Mouse (Mus musculus) ES-Bruce4 (cell line): Measurements from ENCODE around the gene Laptm4a. TPM values are rescaled to one million over a fixed set of nuclear protein-coding genes. Genes with fewer than 3 reads are reported as not detected.

Experiments
- H3K27ac ChIP-seq: 2 replicates; pipeline ENCODE4 v1.5.1; 2012; ENCODE audit warnings: low read length, inconsistent platforms; ENCODE audit not compliant: insufficient read depth
- H3K27me3 ChIP-seq: 2 replicates; pipeline ENCODE4 v1.6.1; 2012; ENCODE audit warnings: mild to moderate bottlenecking, low read length, inconsistent platforms; ENCODE audit not compliant: control insufficient read depth, poor library complexity, insufficient read depth, severe bottlenecking
- H3K36me3 ChIP-seq: 2 replicates; pipeline ENCODE4 v1.6.1; 2012; ENCODE audit warnings: inconsistent platforms, mild to moderate bottlenecking, low read length, moderate library complexity; ENCODE audit not compliant: control insufficient read depth, poor library complexity, insufficient read depth, severe bottlenecking
- H3K4me1 ChIP-seq: one replicate; pipeline ENCODE4 v1.8.1; 2011; ENCODE audit warnings: low read length; ENCODE audit not compliant: control insufficient read depth, insufficient read depth
- H3K4me3 ChIP-seq: 2 replicates; pipeline ENCODE4 v1.5.1; 2011; ENCODE audit warnings: low read depth, mild to moderate bottlenecking, low read length
- H3K9ac ChIP-seq: 2 replicates; pipeline ENCODE4 v1.6.1; 2012; ENCODE audit warnings: low read depth, mild to moderate bottlenecking, inconsistent platforms; ENCODE audit not compliant: poor library complexity, severe bottlenecking
- H3K9me3 ChIP-seq: replicated peaks from 2 replicates; pipeline ENCODE4 v1.6.1; 2012; ENCODE audit warnings: mild to moderate bottlenecking, low read length, inconsistent platforms; ENCODE audit not compliant: control insufficient read depth, poor library complexity, insufficient read depth, severe bottlenecking
- CTCF ChIP-seq: IDR thresholded peaks from one replicate; pipeline ENCODE4 v1.8.1; 2011; ENCODE audit warnings: low read depth, low read length
- EP300 ChIP-seq: IDR thresholded peaks from 2 replicates; pipeline ENCODE4 v1.6.1; 2011; ENCODE audit warnings: low read depth, low read length; ENCODE audit not compliant: insufficient read depth
- POLR2A ChIP-seq: IDR thresholded peaks from one replicate; pipeline ENCODE4 v1.8.1; 2011; ENCODE audit warnings: low read length; ENCODE audit not compliant: insufficient read depth
- polyA plus RNA-seq: library from polyadenylated mRNA; stranded (reverse); fragments of >200 nt; gene quantifications from 2 replicates; pipeline ENCODE4 v1.2.4, GENCODE M21; 2011; ENCODE audit warnings: low read depth; ENCODE audit not compliant: missing spikeins, insufficient read depth, insufficient read length

Laptm4a gene
- polyA plus RNA-seq, 1 experiment: 371 TPM

DNA sequence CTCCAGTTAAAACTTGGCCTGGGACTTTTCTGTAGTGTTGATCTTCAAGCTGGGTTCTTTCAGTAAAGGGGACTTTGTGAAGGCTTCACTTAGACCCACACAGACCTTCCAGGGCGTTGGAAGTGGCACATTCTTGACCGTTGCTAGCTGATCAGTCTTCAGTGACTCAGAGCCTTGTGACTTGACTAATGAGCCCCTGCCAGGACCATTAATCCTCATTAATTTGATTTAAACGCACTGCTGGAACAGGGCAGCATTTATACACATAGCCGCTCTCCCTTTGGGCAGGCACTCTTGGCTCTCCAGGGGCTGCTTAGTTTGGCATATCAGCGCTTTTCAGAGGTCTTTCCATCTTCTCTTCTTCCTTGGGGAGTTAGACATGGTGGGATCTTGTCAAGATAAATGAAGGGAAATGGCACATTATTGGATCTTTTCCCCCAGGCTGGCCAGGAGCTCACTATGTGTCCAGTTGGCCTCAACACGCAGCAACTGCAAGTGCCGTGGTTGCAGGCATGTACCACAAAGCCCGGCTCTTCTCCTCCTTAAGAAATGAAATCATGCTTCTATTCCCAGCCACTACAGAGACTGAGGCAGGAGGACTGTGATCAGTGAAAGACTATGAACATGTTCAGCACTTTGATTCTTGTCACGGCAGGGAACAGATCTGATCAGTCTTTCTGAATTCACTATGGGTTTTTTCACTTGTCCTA is 40.3 kb downstream of the Laptm4a start:
- no peak overlapping the region for H3K27ac ChIP-seq
- TF ChIP-seq EP300: no peak
- no peak overlapping the region for H3K9ac ChIP-seq
- H3K27me3 ChIP-seq: no peaks in the 10 kb centered on the region
- no peaks in the 10 kb centered on the region for H3K36me3 ChIP-seq
- no peak overlapping the region for H3K4me3 ChIP-seq
- no peaks in the 10 kb centered on the region for H3K4me1 ChIP-seq
- no peaks in the 10 kb centered on the region for H3K9me3 ChIP-seq

DNA sequence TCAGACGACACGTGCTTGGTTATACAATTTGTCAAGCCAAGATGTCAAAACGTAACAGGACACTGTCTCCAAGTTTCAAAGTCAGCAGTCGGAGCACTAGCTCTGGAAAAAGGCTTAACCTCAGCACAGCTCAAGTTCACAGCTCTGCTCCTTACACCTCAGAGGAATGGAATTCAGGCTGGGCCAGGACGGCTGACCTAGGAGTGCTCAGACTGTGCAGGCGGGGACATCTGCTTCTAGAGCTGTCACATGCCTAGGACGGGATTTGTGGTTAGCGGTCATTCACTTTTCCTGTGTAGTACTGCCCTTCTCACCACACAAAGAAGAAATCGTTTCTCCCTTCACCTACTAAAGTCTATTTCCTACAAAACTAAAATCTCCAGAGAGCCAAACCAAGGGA is 48.4 kb downstream of the Laptm4a start:
- TF ChIP-seq POLR2A (no peak), EP300 (no peak), CTCF (no peak)
- no peaks in the 10 kb centered on the region for H3K9me3 ChIP-seq
- H3K36me3 ChIP-seq: no peaks in the 10 kb centered on the region
- no peak overlapping the region for H3K9ac ChIP-seq
- H3K27ac ChIP-seq: no peak overlapping the region
- H3K4me1 ChIP-seq: no peaks in the 10 kb centered on the region
- no peaks in the 10 kb centered on the region for H3K27me3 ChIP-seq
- H3K4me3 ChIP-seq: no peak overlapping the region

DNA sequence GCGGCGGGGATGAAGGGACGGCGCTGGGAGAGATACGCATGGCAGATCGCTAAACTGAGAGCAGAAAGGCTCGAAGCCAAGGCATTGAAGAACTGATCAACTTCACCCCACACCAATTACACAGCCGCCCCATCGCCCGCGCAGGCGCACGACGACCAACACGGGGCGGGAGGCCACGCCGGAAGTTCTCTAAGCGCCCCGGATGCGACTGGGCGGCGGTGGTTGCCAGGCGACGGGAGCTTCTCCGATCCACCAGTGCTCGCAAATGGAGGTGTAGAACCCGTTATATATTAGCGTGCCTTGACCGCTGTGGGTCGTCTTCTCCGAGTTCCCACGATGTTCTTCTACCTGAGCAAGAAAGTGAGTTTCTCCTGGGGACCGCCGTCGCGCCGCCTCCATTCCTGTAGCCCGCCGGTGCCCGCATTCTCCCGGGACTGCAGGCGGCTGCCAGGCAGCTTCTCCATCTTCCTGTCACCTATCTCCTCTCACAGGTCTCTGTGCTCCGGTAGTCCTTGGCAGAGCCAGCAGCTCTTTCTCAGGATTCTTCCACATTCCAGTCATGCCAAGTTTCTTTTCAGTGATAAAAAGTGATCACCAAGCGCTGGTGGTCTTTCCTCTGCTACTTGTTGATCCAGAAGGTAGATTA is 52.5 kb downstream of the Laptm4a start, which contains the start of gene Wdr35:
Gene Wdr35, plus strand, starts transcription at position 73 of the 646 bp plus-strand sequence.
- Histone ChIP-seq H3K4me1 (no peaks in the 10 kb centered on the region), H3K27me3 (no peaks in the 10 kb centered on the region), H3K9me3 (no peaks in the 10 kb centered on the region), H3K27ac (peak within 1 kb of the TSS; percentile 75), H3K36me3 (peaks cover 4% of the 10 kb centered on the region), H3K4me3 (peak within 1 kb of the TSS; percentile 69), H3K9ac (peak within 1 kb of the TSS; percentile 15)
- TF ChIP-seq EP300 (no peak), POLR2A (peak; percentile 51), CTCF (no peak)

DNA sequence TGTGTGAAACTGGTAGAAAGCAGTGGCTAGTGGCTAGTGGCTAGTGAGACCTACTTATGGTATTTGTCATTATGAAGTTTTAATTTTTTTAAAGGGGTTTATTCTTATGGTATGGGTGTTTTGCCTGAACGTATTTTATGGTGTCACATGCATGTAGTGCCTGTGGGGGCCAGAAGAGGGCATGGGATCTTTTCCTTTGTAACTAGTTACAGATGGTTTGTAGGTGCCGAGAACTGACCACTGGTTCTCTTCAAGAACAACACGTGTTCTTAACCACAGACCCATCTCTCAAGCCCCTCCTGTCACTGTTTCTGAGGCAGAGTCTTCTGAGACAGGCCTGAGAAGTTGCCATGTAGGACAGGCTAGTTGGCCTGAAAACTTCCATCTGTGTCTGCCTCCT is 53.6 kb downstream of the Laptm4a start:
- TF ChIP-seq EP300 (no peak), POLR2A (no peak), CTCF (no peak)
- Histone ChIP-seq H3K4me1 (no peaks in the 10 kb centered on the region), H3K4me3 (peak overlapping the region; percentile 34), H3K9ac (peak overlapping the region; percentile 52), H3K9me3 (no peaks in the 10 kb centered on the region), H3K36me3 (peaks cover 13% of the 10 kb centered on the region), H3K27ac (peak overlapping the region; percentile 75; the same call in 1 of the 2 replicates), H3K27me3 (no peaks in the 10 kb centered on the region)

Other genes with a start within 250 kb of the Laptm4a start
- gene Pum2, start 247.5 kb upstream of the Laptm4a start, polyA plus RNA-seq: 204 and 210 TPM in 2 replicates
- gene Sdc1, start 150.3 kb upstream of the Laptm4a start, polyA plus RNA-seq: 41.8 and 42.8 TPM in 2 replicates
- gene Matn3, start 26.3 kb downstream of the Laptm4a start, polyA plus RNA-seq: 6.1 and 6.6 TPM in 2 replicates
- 69.6 and 72.4 TPM in 2 replicates for gene Wdr35, start 52.2 kb downstream of the Laptm4a start, polyA plus RNA-seq
- 7.5 and 8.2 TPM in 2 replicates for gene Ttc32, start 108.3 kb downstream of the Laptm4a start, polyA plus RNA-seq